Mouse (Mus musculus): ENCODE measurements around the gene Trp53i13. TPM values are rescaled to one million over a fixed set of nuclear protein-coding genes. Genes with fewer than 3 reads are reported as not detected.

Trp53i13 gene
- total RNA-seq, 2 experiments from 2014 or later: 12.0 to 13.7 TPM

DNA sequence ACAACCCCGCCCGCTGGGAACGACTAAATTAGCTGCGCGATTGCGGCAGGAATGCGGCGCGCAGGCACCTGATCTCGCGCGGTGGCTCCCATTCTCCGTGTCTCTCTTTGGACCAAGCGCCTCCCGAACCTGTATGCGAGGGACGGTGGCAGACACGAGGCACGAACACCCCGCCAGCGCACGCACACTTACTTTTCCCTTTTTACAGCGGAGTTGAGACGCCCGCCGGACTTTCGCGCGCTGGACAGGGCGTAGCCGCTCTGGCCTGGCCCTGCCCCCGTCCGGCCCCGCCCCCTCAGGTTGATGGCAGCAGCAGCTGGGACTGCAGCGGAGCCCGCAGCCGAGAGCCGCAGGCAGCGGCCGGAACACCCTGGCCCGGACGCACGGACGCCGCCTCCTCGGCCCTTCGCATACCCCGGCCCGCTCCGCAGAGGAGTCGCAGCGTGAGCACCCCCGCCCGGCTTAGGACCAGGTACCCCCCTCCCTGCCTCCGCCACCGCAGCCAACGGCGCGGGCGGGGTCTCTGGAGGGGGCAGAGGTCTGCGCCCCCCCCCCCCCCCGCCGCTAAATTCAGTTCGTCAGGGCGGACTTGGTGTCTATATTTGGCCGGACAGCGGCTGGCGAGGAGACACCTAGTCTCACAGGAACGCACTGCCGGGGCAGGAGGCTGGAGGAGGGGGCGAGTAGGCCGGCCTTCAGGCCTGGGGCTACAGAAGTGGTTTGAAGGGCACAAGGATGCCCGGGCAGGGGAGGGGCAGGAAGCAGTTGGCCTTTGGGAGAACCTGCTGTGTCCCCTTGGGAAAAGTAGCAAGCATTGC is 53.3 kb downstream of the Trp53i13 start, which contains the start of gene Coro6:
Coro6 (plus strand) TSS at position 129 of the 818 bp plus-strand sequence.
- peak; percentile 89 for DNase-seq

DNA sequence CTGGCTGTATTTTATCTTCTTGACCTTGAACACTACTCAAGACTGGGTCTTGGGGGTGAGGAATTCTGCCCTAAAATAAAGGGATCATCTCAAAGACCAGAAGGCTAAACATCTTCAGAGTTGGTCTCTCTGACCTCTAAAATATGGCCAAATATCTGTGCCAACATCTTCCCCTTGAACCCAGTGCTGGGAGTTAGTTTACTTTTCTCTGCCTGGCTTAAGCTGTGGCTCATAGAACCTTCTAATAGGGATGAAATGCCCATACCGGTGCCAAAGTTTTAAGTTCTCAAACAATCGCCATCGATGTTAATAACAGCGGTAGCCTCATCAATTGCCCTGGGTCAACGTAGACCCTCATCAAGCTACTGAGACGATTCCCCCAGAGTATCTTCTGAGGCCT is 53.9 kb downstream of the Trp53i13 start:
- DNase-seq: no peak

Other genes with a start within 250 kb of the Trp53i13 start
- 100 to 1,000 TPM; 190 to 194 TPM for gene Coro6, start 53.6 kb downstream of the Trp53i13 start, total RNA-seq (2021)
- 10 to 100 TPM; 17.3 to 17.4 TPM for gene Ankrd13b, start 26.3 kb downstream of the Trp53i13 start, total RNA-seq (2021)
- 10 to 100 TPM; 76.8 to 81.0 TPM for gene Git1, start 22.4 kb downstream of the Trp53i13 start, total RNA-seq (2021)
- 1 to 10 TPM; 1.4 to 1.5 TPM for gene Abhd15, start 859 bp downstream of the Trp53i13 start, total RNA-seq (2021)
- gene Gm10392, start 3.2 kb upstream of the Trp53i13 start, total RNA-seq (2021): not detected
- gene Taok1, start 91.8 kb upstream of the Trp53i13 start, total RNA-seq (2021): 10 to 100 TPM; 62.0 to 62.8 TPM
- gene Nufip2, start 170.2 kb upstream of the Trp53i13 start, total RNA-seq (2021): 10 to 100 TPM; 61.0 to 62.2 TPM
- not detected for gene Cryba1, start 209.3 kb upstream of the Trp53i13 start, total RNA-seq (2021)
- gene Myo18a, start 247.3 kb upstream of the Trp53i13 start, total RNA-seq (2021): 100 to 1,000 TPM; 244 to 245 TPM

Measured in heart, postnatal 4 days (tissue).